Mouse (Mus musculus) left cerebral cortex, adult 2 months (tissue): ENCODE data around the gene Ubl3. TPM values are rescaled to one million over a fixed set of nuclear protein-coding genes. Genes with fewer than 3 reads are reported as not detected.

Experiments
- DNase-seq, 2 experiments: peaks; one replicate each; pipeline ENCODE4 v3.0.0; 2021 to 2022; ENCODE audit warnings: low spot score in 2 of 2, mixed read lengths in 1 of 2; ENCODE audit errors: extremely low spot score in 1 of 2
- H3K27ac ChIP-seq: fragments of 200-600 bp; 2 replicates; pipeline ENCODE4 v1.8.1; 2022
- H3K4me3 ChIP-seq: fragments of 200-600 bp; 2 replicates; pipeline ENCODE4 v1.8.1; 2022
- CTCF ChIP-seq: fragments of 200-600 bp; IDR thresholded peaks from 2 replicates; pipeline ENCODE4 v1.8.1; 2022; ENCODE audit warnings: antibody characterized with exemption, mild to moderate bottlenecking, moderate library complexity
- intact Hi-C: fragments of 180-260 bp; cut with DNase I; formaldehyde crosslinking; loops from one replicate; pipeline ENCODE4 v1.15.1; 2025
- total RNA-seq, 2 experiments: library from RNA; stranded (reverse); gene quantifications; 2 replicates each; pipeline ENCODE4 v1.2.3; 2021

The Ubl3 gene
- total RNA-seq, 2 experiments from 2014 or later, result 234 to 252 TPM

GRCm38 (mm10) chr5:148464489-148464888, 88.1 kb downstream of the Ubl3 start:
- no peak for TF ChIP-seq CTCF
- H3K4me3 ChIP-seq, result no peak overlapping the region
- intact Hi-C loops, result no loop called here

DNA sequence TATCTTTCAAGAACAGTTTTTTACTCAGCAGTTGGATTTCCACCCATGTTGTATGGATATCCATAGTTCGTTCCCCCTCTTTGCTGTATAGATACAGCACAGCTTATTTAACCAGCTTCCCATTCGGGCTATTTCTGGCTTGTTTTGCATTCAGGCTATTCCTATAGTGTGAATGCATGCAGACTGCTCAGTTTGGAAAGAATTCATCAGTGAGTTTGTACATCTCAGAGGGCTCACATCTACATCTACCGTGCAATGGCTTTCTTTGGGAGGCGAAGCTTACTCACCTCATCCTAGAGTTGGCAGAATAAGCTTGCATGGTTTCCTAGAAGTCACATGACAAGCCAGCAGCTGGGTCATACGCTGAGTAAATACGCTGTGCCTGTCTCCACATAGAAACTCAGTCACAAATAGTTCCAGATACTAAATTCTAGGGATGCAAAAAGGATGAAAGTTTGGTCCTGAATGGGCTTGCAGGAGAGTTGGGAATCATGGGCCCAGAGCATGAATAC, 88.8 kb downstream of the Ubl3 start:
- no peak for TF ChIP-seq CTCF
- Histone ChIP-seq H3K27ac (no peak overlapping the region), H3K4me3 (no peak overlapping the region)
- intact Hi-C loops, result no loop called here
- no peak for DNase-seq

More at GRCm38 (mm10) chr5:148464489-148464888, 88.1 kb downstream of the Ubl3 start:
- no peak overlapping the region for H3K27ac ChIP-seq
- DNase-seq, result no peak

Other genes starting within 250 kb of the Ubl3 start
- 10 to 100 TPM; 27.3 to 28.7 TPM for gene Slc7a1, start 152.9 kb downstream of the Ubl3 start, total RNA-seq